Mouse (Mus musculus): ENCODE measurements around the gene H2-DMb1. TPM values are rescaled to one million over a fixed set of nuclear protein-coding genes. Genes with fewer than 3 reads are reported as not detected.

H2-DMb1 gene
- total and polyA plus RNA-seq, 3 experiments, result 60.7 to 147 (median 102) TPM

DNA sequence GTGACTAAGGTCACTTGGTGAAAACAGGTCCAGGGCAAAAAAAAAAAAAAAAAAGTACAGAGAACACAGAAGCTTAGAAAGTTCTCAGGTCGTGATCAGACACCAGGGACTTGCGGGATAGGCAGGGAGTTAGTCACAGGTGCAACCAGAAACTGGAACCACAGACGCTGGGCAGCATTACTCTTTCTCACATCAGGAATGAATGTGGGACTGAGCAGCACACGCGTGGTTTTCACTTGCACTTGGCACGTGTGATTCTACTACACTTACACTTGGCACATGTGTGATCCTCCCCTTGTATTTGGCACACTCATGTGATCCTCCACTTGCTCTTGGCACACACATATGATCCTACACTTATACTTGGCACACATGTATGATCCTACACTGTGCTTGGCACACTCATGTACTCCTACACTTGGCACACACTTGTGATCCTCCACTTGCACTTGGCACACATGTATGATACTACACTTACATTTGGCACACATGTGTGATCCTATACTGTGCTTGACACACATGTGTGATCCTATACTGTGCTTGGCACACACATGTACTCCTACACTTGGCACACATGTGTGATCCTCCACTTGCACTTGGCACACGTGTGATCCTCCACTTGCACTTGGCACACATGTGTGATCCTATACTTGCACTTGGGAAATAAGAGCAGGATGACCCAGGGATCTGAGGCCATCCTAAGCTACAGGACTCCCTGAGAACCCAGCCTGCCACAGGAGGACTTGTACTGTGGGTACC lies 45.6 kb upstream of the H2-DMb1 start:
- dilution Hi-C loops (cut with MboI; ENCODE audit: extremely low pct_ligation_motif_present, extremely low pct_unique_long_range_greater_than_20kb, low sequenced_read_pairs), result no loop called here
- H3K4me1 ChIP-seq (ENCODE audit: control insufficient read depth in 1 of 2, insufficient read depth in 2 of 2), result peaks cover 10 to 22% of the 10 kb centered on the region in 2 experiments
- H3K4me2 ChIP-seq (ENCODE audit: insufficient read depth, low read depth, poor library complexity, severe bottlenecking), result no peak overlapping the region
- TF ChIP-seq RAD21 (IDR thresholded peaks at IDR 0.05; ENCODE audit: low read depth, low read length), result no peak
- no peak for TF ChIP-seq EP300 (IDR thresholded peaks at IDR 0.05; ENCODE audit: low read length)
- peak; percentile 59; the same call in 1 of the 2 replicates for TF ChIP-seq BHLHE40 (IDR thresholded peaks at IDR 0.05; ENCODE audit: low read depth, low read length)
- no peak for DNase-seq (ENCODE audit: extremely low read depth)
- peaks cover 13 to 34% of the 10 kb centered on the region in 2 experiments for H3K36me3 ChIP-seq (replicated peaks in 1 of 2; ENCODE audit: control insufficient read depth in 1 of 2, insufficient read depth in 1 of 2, low read length in 1 of 2)
- H3K9ac ChIP-seq (ENCODE audit: insufficient read depth, low read depth), result no peak overlapping the region
- H3K27ac ChIP-seq (ENCODE audit: insufficient read depth, low read depth), result no peak overlapping the region
- H3K79me2 ChIP-seq (replicated peaks; ENCODE audit: control insufficient read depth, extremely low read depth, insufficient read depth, poor library complexity, severe bottlenecking), result no peaks in the 10 kb centered on the region
- H3K9me3 ChIP-seq (replicated peaks; ENCODE audit: low read length), result peaks cover 4% of the 10 kb centered on the region
- in situ Hi-C loops (cut with MboI; ENCODE audit: low pct_ligation_motif_present, low pct_unique_long_range_greater_than_20kb, low sequenced_read_pairs), result no loop called here
- H3K4me3 ChIP-seq (replicated peaks in 1 of 3; ENCODE audit: low read depth in 2 of 3, low read length in 2 of 3, poor library complexity in 1 of 3), result no peak overlapping the region
- no peaks in the 10 kb centered on the region for H3K27me3 ChIP-seq (replicated peaks)

DNA sequence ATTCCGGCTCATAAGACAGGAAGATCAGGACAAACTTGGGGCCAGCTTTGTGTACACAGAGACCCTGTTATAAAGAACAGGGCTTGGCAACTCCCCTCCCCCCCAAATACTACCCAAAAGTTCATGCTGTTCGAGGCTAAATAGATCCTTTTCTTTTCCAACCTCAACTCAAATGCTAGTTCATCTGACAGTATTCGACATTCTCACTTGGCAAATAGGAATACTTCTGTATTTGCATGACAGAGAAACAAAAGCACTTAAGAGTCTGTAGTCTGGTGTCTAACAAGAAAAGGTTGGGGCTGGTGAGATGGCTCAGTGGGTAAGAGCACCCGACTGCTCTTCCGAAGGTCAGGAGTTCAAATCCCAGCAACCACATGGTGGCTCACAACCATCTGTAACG lies 44.4 kb upstream of the H2-DMb1 start:
- Histone ChIP-seq H3K9ac (ENCODE audit: insufficient read depth, low read depth) (no peak overlapping the region), H3K9me3 (replicated peaks; ENCODE audit: low read length) (peaks cover 4% of the 10 kb centered on the region), H3K4me3 (replicated peaks in 1 of 3; ENCODE audit: low read depth in 2 of 3, low read length in 2 of 3, poor library complexity in 1 of 3) (no peak overlapping the region), H3K79me2 (replicated peaks; ENCODE audit: control insufficient read depth, extremely low read depth, insufficient read depth, poor library complexity, severe bottlenecking) (peaks cover 3% of the 10 kb centered on the region; the same call in 1 of the 2 replicates), H3K27me3 (replicated peaks) (no peaks in the 10 kb centered on the region), H3K27ac (ENCODE audit: insufficient read depth, low read depth) (no peak overlapping the region), H3K36me3 (replicated peaks in 1 of 2; ENCODE audit: control insufficient read depth in 1 of 2, insufficient read depth in 1 of 2, low read length in 1 of 2) (peaks cover 24 to 45% of the 10 kb centered on the region in 2 experiments), H3K4me1 (ENCODE audit: control insufficient read depth in 1 of 2, insufficient read depth in 2 of 2) (peaks cover 8 to 18% of the 10 kb centered on the region in 2 experiments), H3K4me2 (ENCODE audit: insufficient read depth, low read depth, poor library complexity, severe bottlenecking) (no peak overlapping the region)
- TF ChIP-seq ETS1 (conservative IDR thresholded peaks at IDR 0.05; ENCODE audit: low read depth, low read length) (no peak), E2F4 (IDR thresholded peaks at IDR 0.05; ENCODE audit: insufficient replicate concordance, low read depth, low read length) (no peak), UBTF (IDR thresholded peaks at IDR 0.05; ENCODE audit: low read depth, low read length) (no peak), MYC (IDR thresholded peaks at IDR 0.05; ENCODE audit: low read depth, low read length) (no peak), EP300 (IDR thresholded peaks at IDR 0.05; ENCODE audit: low read length) (no peak), POLR2A (IDR thresholded peaks at IDR 0.05; ENCODE audit: low read depth, low read length) (no peak), CHD1 (IDR thresholded peaks at IDR 0.05; ENCODE audit: low read depth, low read length) (no peak), BHLHE40 (IDR thresholded peaks at IDR 0.05; ENCODE audit: low read depth, low read length) (no peak), ZMIZ1 (IDR thresholded peaks at IDR 0.05; ENCODE audit: low read depth, low read length) (no peak), RAD21 (IDR thresholded peaks at IDR 0.05; ENCODE audit: low read depth, low read length) (no peak), JUN (IDR thresholded peaks at IDR 0.05; ENCODE audit: insufficient read depth, low read depth, low read length) (no peak), ZNF384 (IDR thresholded peaks at IDR 0.05; ENCODE audit: low read depth, low read length) (no peak)
- dilution Hi-C loops (cut with MboI; ENCODE audit: extremely low pct_ligation_motif_present, extremely low pct_unique_long_range_greater_than_20kb, low sequenced_read_pairs), result no loop called here
- in situ Hi-C loops (cut with MboI; ENCODE audit: low pct_ligation_motif_present, low pct_unique_long_range_greater_than_20kb, low sequenced_read_pairs), result no loop called here
- no peak for DNase-seq (ENCODE audit: extremely low read depth)
